In genomic region chr17:28048425-28048824, GRCm38 (mm10) we compare ENCODE assay signal across 9 mouse cellular contexts. TPM values are rescaled to one million over a fixed set of nuclear protein-coding genes. Genes with fewer than 3 reads are reported as not detected.
A peak's percentile ranks its signal among the peaks of the same experiment; 100 is the strongest.
DNase-seq lines count a peak whose midpoint lies in the region; ATAC-seq lines count a peak whose summit lies in the region.
"Had no signal": no experiment of that assay in that cellular context is flagged by ENCODE, and none has a peak within 500 bp of the region (broad histone marks: within the 10 kb centered on the region; RNA-seq: fewer than 3 reads in every experiment).

No protein-coding gene starts in this region.

- no peak overlapping the region for H3K4me2 ChIP-seq in heart, embryonic 15.5 days
- H3K4me2 ChIP-seq in neural tube, embryonic 14.5 days (ENCODE audit: low read depth, low read length), result no peak overlapping the region

- no peak overlapping the region for H3K9ac ChIP-seq in heart, embryonic 15.5 days
- H3K9ac ChIP-seq in neural tube, embryonic 14.5 days (replicated peaks; ENCODE audit: low read depth, low read length), result no peak overlapping the region

- 45% methylated on average over 4 of the region's 4 CpGs for WGBS in heart, embryonic 15.5 days
- WGBS in neural tube, embryonic 14.5 days, result 43% methylated on average over 4 of the region's 4 CpGs

- no peaks in the 10 kb centered on the region for H3K9me3 ChIP-seq in heart, embryonic 15.5 days (replicated peaks)
- no peaks in the 10 kb centered on the region for H3K9me3 ChIP-seq in neural tube, embryonic 14.5 days (ENCODE audit: control insufficient read depth, low read length)

- H3K4me3 ChIP-seq in heart, embryonic 15.5 days, result no peak overlapping the region
- H3K4me3 ChIP-seq in neural tube, embryonic 14.5 days (ENCODE audit: low read depth, low read length), result no peak overlapping the region

- no peak for DNase-seq in heart, adult 8-10 months (ENCODE audit: low spot score)
- peak; percentile 87 for DNase-seq in ES-CJ7 (ENCODE audit: low read depth, low spot score)
- DNase-seq in fibroblast of lung, adult 2 months (ENCODE audit: low read depth), result peak; percentile 43
- peak; percentile 73 for DNase-seq in kidney, postnatal 10 days
- DNase-seq in spleen, adult 18-20 months, result no peak
- DNase-seq in spleen, postnatal 14 days (ENCODE audit: low spot score in 2 of 2), result no peak

- ATAC-seq in heart, embryonic 15.5 days (replicated peaks; ENCODE audit: insufficient number of reproducible peaks, insufficient read depth, low FRiP score, low read depth), result peak; percentile 69; the same call in 1 of the 2 replicates
- ATAC-seq in neural tube, embryonic 14.5 days (ENCODE audit: low read depth), result peak; percentile 86

- peaks cover 26% of the 10 kb centered on the region for H3K36me3 ChIP-seq in heart, embryonic 15.5 days
- H3K36me3 ChIP-seq in neural tube, embryonic 14.5 days (ENCODE audit: control insufficient read depth, insufficient read depth, low read length), result no peaks in the 10 kb centered on the region

- no peaks in the 10 kb centered on the region for H3K27me3 ChIP-seq in heart, embryonic 15.5 days
- H3K27me3 ChIP-seq in neural tube, embryonic 14.5 days (ENCODE audit: control insufficient read depth, insufficient read depth, low read length), result no peaks in the 10 kb centered on the region

- H3K27ac ChIP-seq in heart, embryonic 15.5 days, result no peak overlapping the region
- H3K27ac ChIP-seq in neural tube, embryonic 14.5 days (ENCODE audit: low read depth, low read length), result no peak overlapping the region

- H3K4me1 ChIP-seq in heart, embryonic 15.5 days (replicated peaks), result no peaks in the 10 kb centered on the region
- H3K4me1 ChIP-seq in neural tube, embryonic 14.5 days (ENCODE audit: control insufficient read depth, insufficient read depth, low read length), result peaks cover 4% of the 10 kb centered on the region

RNA-seq across cellular contexts. Expression of gene Tcp11, which starts 32.0 kb away (rescaled TPM):
- 0.34 and 0.80 TPM in 2 replicates for polyA plus RNA-seq in heart, embryonic 15.5 days (2015; fragmentation: Nextera tagmentation; extraction: Ambion mirVana)
- under 1 TPM in 1 of 4 experiments, not detected in 3; 0.24 TPM for total RNA-seq in heart, adult 8-10 months (2022)
- polyA plus RNA-seq in neural tube, embryonic 14.5 days (2014; fragmentation: Nextera tagmentation; extraction: Ambion mirVana), result 0.79 and 1.7 TPM in 2 replicates
- total RNA-seq: adrenal gland, postnatal 36 days had no signal

Comparison
In these comparisons a context has a peak if more than half of its experiments do, and no peak if none do; other contexts are left out.
1. DNase-seq: peak in ES-CJ7 (single experiment), fibroblast of lung, adult 2 months (single experiment) and kidney, postnatal 10 days (single experiment); none in heart, adult 8-10 months (single experiment), spleen, adult 18-20 months (0 of 2) and spleen, postnatal 14 days (0 of 2).